Mouse (Mus musculus) yolk sac, embryonic 10.5 days (tissue): ENCODE data around the gene Gpr182.
"Not testable (repeated sequence)": the region's sequence is repeated elsewhere in the genome, so short reads cannot be mapped to it uniquely, and the experiment has no call there.

ENCODE experiments used
- DNase-seq: peaks from one replicate; pipeline ENCODE4 v3.0.0-alpha.2; 2017; ENCODE audit warnings: low spot score

Gene Gpr182

DNA sequence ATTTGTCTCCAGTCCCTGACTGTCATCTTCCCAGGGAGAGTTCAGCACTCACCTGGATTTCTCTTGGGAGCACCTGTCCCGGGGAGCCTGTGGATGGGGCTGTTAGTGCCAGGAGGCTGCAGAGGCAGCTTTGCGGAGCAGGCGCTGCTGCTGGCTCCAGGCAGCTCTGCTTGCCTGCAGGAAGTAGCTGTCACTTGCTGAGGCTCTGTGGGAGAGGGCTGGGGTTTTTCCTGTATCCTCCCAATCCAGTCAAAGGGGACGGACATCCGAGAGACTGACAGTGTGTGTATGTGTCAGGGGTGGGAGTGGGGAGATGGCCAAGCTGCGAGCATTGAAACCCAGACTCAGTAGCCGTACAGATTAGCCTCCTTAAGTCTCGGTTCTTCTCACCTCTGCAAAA is at the start of gene Gpr182:
Gene Gpr182, minus strand, starts transcription at position 185 of the 400 bp plus-strand sequence.
- no peak for DNase-seq

- DNase-seq = no peak
Measured at GRCm38 (mm10) chr10:127800891-127801290, 49.4 kb upstream of the Gpr182 start, which contains the start of gene Rdh16. TSS of gene Rdh16 (plus strand) at chr10:127801152.

- DNase-seq = peak; percentile 24
Measured at GRCm38 (mm10) chr10:127799295-127799694, 47.8 kb upstream of the Gpr182 start.

DNA sequence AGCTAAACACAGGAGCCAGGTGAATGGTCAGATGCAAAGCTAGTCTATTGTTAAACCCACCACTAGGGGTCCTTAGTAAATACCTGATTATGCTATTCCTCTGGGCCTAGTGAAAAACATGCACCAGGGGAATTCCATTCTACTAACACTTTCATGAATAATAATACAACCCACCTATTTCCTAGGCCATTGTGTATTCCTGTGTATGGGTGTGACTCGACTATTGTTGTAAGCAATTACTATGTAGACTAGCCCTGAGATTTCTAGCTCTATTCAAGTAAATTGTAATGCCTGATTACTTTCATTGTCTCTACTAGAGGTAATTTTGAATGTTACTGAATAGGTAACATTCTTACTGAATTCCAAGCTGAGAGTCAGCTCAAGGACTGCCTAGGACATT is 33.9 kb upstream of the Gpr182 start:
- not testable (repeated sequence) for DNase-seq

DNA sequence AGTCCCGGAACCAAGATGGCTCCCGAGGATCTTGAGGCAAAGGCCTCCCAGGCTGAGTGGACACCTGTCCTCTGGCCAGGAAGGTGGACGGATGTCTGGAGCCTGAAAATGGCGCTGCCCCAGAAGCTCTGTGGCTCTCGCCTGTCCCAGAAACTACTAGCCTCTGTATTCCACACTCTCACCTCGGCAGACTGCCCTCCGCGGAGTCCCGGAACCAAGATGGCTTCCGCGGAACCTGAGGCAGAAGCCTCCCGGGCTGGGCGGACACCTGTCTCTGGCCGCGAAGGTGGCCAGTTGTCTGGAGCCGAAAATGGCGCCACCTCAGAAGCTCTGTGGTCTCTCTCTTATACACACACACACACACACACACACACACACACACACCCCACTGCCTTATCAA is 30.8 kb upstream of the Gpr182 start:
- not testable (repeated sequence) for DNase-seq

DNA sequence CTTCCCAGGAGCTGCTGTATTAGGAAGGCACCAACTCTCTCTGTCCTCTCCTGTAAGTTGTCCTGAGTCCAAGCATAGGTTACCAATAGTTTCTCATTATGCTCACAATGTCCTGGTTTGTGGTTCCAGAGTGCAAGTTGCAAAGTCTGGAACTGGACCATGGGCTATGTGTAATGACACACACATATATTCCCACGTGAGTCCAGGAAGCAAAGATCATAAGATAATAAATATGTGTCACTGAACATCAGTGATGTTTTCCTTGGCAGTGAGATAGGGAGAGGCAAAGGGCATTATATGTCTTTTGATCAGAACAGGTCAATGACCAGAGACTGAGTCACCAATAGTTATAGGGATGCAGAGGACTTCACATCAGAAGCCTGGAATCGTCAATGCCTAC is 24.5 kb upstream of the Gpr182 start, which contains the start of gene Rdh9:
Gene Rdh9, plus strand, starts transcription at position 376 of the 400 bp plus-strand sequence.
- DNase-seq = no peak

DNA sequence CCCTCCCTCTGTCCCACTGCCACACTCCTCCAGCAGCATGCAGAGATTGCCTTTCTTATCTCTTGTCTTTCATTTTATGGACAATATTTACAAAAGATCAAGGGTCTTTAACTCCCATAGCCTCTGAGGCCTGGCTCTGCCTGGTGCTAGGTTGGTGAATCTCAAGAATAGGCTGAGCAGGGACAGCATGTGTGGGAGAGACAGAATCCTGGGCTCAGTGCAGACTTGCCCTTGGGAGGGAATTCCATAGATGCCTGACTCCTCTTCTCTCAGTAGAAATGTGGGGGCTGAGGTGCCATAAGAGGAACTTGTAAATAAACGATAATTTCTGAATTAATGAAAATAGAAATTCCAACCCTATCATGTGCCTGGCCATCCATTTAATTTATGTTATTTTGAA is 15.0 kb upstream of the Gpr182 start:
- no peak for DNase-seq

GRCm38 (mm10) chr10:127763914-127764680 is 12.6 kb upstream of the Gpr182 start:
- DNase-seq = peak; percentile 58

DNA sequence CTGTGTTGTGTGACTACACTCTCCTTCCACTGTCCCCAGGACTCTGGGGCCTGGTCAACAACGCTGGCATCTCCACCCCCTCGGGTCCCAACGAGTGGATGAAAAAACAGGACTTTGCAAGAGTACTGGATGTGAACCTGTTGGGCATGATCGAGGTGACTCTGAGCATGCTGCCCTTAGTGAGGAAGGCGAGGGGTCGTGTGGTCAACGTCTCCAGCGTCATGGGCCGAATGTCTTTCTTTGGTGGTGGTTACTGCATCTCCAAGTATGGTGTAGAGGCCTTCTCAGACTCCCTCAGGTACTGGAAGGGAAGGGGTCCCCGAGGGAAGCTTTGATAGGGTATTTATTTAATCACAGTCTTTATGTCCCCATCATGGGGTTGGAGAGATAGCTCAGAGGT is 11.4 kb upstream of the Gpr182 start:
- not testable (repeated sequence) for DNase-seq

GRCm38 (mm10) chr10:127759181-127760110 is 7.9 kb upstream of the Gpr182 start, which contains the start of the genes Rdh1 and Rdh16f1:
TSS of gene Rdh1 (plus strand) at chr10:127759721.
TSS of gene Rdh16f1 (plus strand) at chr10:127759787.
- no peak for DNase-seq

DNA sequence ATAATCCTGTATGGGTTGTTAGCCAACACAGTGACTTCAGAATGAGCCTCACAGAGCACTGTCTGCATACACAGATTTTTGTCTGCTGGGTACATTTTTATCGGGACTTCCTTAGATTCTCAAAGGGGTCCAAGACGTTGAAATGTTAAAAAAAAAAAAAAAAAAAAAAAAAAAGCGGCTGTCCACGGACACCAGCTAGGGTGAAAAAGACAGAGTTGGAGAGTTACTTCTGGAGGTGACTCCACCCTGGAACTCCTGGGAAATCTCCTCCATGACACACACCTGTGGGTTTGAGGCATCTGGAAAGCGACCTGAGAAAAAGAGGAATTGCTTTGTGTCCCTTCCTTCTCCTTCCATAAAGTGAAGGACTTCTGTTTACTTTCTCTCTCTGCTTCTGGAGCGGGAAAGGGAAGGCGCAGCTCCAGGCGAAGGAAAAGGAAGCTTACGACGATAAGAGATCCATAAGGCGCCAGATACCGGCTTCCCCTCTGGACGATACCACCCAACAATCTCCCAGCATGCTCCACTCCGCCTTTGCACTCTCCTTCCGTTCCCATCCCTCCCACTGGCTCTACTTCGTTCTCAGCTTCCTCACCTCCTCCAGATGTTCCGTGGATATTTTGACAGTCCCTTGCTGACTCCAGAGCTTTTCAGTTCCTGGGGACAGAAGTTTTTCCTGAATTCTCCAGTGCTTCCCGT is 4.4 kb upstream of the Gpr182 start:
- DNase-seq = no peak

- DNase-seq = no peak
Measured at GRCm38 (mm10) chr10:127755246-127755645, 3.7 kb upstream of the Gpr182 start.

GRCm38 (mm10) chr10:127754566-127755166 is 3.1 kb upstream of the Gpr182 start:
- no peak for DNase-seq

DNA sequence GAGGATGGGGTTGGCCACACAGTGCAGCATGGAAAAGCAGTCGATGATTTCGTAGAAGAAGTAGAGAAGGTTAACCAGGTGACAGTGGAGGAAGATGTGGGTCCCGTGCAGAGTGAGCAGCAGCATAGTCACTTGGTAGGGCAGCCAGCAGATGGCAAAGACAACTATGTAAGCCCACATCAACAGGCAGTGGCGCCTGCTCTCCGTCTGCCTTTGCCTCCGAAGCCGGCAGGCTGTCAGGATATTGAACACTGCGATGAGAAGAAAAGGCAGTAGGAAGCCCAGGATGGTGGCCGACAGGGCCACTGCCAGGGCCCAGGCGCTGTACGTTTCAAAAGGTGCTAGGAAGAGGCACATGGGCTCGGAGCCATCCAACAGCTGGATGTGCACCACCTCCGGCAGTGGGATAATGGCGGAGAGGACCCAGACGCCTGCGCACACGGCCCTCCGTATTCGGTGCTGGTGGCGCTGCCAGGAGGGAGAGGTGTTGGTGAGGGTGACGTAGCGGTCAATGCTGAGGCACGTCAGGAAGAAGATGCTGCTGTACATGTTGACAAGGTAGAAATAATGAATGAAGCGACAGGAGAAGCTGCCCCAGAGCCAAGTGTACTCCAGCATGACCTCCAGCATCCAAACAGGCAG is 1.3 kb downstream of the Gpr182 start:
- DNase-seq = no peak

- peak; percentile 72 for DNase-seq
Measured at GRCm38 (mm10) chr10:127748847-127749612, 2.5 kb downstream of the Gpr182 start.

- no peak for DNase-seq
Measured at GRCm38 (mm10) chr10:127747254-127747653, 4.3 kb downstream of the Gpr182 start.

GRCm38 (mm10) chr10:127745886-127746285 is 5.6 kb downstream of the Gpr182 start:
- DNase-seq = no peak

DNA sequence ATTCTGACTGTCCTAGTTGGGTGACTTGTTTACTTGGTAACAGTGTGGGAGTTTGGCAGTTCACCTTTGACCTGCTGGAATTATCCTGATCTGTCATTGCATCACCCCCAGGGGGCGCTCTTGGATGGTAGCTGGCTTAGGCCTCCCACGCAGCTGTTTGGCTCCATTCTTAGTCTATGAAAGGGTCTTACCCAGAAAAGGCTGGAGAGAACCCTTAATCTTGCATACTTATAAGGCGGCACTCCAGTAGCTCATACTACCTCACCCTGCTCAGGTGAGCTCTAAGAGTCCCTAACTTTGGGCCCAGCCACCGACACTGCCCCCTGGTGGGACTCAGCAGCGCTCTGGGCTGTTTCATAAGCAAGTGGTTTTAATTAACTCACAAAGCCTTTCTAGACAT is 6.9 kb downstream of the Gpr182 start:
- DNase-seq = no peak

DNA sequence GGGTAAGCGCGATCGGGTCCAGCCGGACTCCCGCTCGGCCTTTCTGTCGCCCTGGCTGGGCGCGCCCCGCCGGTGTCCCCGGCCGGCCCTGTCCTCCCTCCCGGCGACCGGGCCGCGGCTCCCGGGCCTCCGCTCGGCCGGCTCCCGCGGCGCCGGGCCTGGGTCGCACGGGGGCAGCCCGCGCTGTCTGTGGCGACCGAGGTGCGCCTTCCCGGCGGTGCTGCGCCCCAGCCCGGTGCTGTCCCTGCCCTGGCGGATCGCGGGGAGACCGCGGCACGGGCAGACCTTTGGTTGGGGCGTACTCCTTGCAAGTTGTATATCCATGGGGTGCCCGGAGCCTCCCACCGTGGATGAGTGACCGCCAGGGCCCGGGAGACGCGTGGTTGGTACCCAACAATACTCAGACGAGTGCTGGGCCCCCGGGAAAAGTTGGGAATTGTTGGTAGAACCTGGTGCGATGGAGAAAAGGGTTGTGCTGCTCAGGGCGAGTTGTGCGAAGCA is 11.8 kb downstream of the Gpr182 start:
- no peak for DNase-seq

GRCm38 (mm10) chr10:127739083-127739660 is 12.4 kb downstream of the Gpr182 start, which contains the start of gene Zbtb39:
TSS of gene Zbtb39 (plus strand) at chr10:127739538.
- DNase-seq = peak; percentile 84
